Mouse (Mus musculus) intestine, embryonic 14.5 days (tissue): ENCODE results near the gene Ogn. TPM values are rescaled to one million over a fixed set of nuclear protein-coding genes. Genes with fewer than 3 reads are reported as not detected.
"Not testable (repeated sequence)": the region's sequence is repeated elsewhere in the genome, so short reads cannot be mapped to it uniquely, and the experiment has no call there.

ENCODE experiments used
- ATAC-seq: fragments of 200-750 bp; cut with Nextera tagmentation; replicated peaks from 2 replicates; pipeline ENCODE4 v1.8.0; 2017; ENCODE audit warnings: low read depth, moderate number of reproducible peaks, moderate TSS enrichment, moderate library complexity; ENCODE audit not compliant: low FRiP score, low TSS enrichment
- DNase-seq: peaks from one replicate; pipeline ENCODE4 v3.0.0-alpha.2; 2018; ENCODE audit warnings: low spot score
- H3K27ac ChIP-seq: fragments of 300-500 bp; sonication (generic); 2 replicates; pipeline ENCODE4 v1.5.1; 2014; ENCODE audit warnings: low read depth, mild to moderate bottlenecking, control low read depth
- H3K27me3 ChIP-seq: fragments of 300-500 bp; sonication (generic); replicated peaks from 2 replicates; pipeline ENCODE4 v1.6.1; 2014; ENCODE audit warnings: low read length, control low read depth; ENCODE audit not compliant: control insufficient read depth, insufficient read depth
- H3K36me3 ChIP-seq: fragments of 300-500 bp; sonication (generic); 2 replicates; pipeline ENCODE4 v1.6.1; 2014; ENCODE audit warnings: low read length, control low read depth; ENCODE audit not compliant: control insufficient read depth, insufficient read depth
- H3K4me1 ChIP-seq: fragments of 300-500 bp; sonication (generic); replicated peaks from 2 replicates; pipeline ENCODE4 v1.6.1; 2014; ENCODE audit warnings: low read length, control low read depth, mixed read lengths; ENCODE audit not compliant: control insufficient read depth, insufficient read depth
- H3K4me2 ChIP-seq: fragments of 300-500 bp; sonication (generic); 2 replicates; pipeline ENCODE4 v1.6.1; 2014; ENCODE audit warnings: low read length
- H3K4me3 ChIP-seq: fragments of 300-500 bp; sonication (generic); 2 replicates; pipeline ENCODE4 v1.5.1; 2014; ENCODE audit warnings: low read depth, low read length, control low read depth, mixed read lengths
- H3K9ac ChIP-seq: fragments of 300-500 bp; sonication (generic); 2 replicates; pipeline ENCODE4 v1.6.1; 2014; ENCODE audit warnings: mild to moderate bottlenecking, low read length
- H3K9me3 ChIP-seq: fragments of 300-500 bp; sonication (generic); 2 replicates; pipeline ENCODE4 v1.6.1; 2016; ENCODE audit warnings: low read length, control low read depth; ENCODE audit not compliant: control insufficient read depth
- WGBS: fragments of 180-500 bp; shearing (Covaris S2); extraction: QIAGEN DNeasy Blood & Tissue Kit; methylation state at CpG from one replicate; pipeline ENCODE4 v1.1.7; 2014; 5-methylcytosine and 5-hydroxymethylcytosine counted together
- polyA plus RNA-seq: library from polyadenylated mRNA; unstranded; fragments of >200 nt; fragmentation: Nextera tagmentation; extraction: Ambion mirVana; gene quantifications from 2 replicates; pipeline ENCODE4 v1.2.1, GENCODE M21; 2014

The Ogn gene
- polyA plus RNA-seq, 1 experiment from 2014 or later, result 56.9 TPM

- Histone ChIP-seq H3K36me3 (no peaks in the 10 kb centered on the region), H3K4me3 (no peak overlapping the region), H3K27ac (no peak overlapping the region), H3K4me1 (peaks cover 7% of the 10 kb centered on the region), H3K9me3 (no peaks in the 10 kb centered on the region), H3K27me3 (no peaks in the 10 kb centered on the region), H3K9ac (no peak overlapping the region), H3K4me2 (no peak overlapping the region)
- DNase-seq, result no peak
- 75% methylated on average over 8 of the region's 8 CpGs for WGBS
- no peak for ATAC-seq
These were observed 23.4 kb upstream of the Ogn start for GRCm38 (mm10) chr13:49584307-49585005.

GRCm38 (mm10) chr13:49586062-49586461, 21.8 kb upstream of the Ogn start:
- H3K4me2 ChIP-seq, result no peak overlapping the region
- no peaks in the 10 kb centered on the region for H3K27me3 ChIP-seq
- H3K27ac ChIP-seq, result no peak overlapping the region
- H3K36me3 ChIP-seq, result no peaks in the 10 kb centered on the region
- ATAC-seq (no peak), DNase-seq (no peak)
- no peaks in the 10 kb centered on the region for H3K9me3 ChIP-seq
- H3K4me3 ChIP-seq, result no peak overlapping the region
- peaks cover 7% of the 10 kb centered on the region for H3K4me1 ChIP-seq
- no peak overlapping the region for H3K9ac ChIP-seq
- WGBS, result 93% methylated on average over 6 of the region's 6 CpGs

- H3K4me1 ChIP-seq, H3K4me2 ChIP-seq, H3K9ac ChIP-seq, H3K36me3 ChIP-seq, H3K9me3 ChIP-seq, ATAC-seq, H3K27me3 ChIP-seq, H3K27ac ChIP-seq, H3K4me3 ChIP-seq, DNase-seq: not testable (repeated sequence)
- 85% methylated on average over 2 of the region's 2 CpGs for WGBS
These were observed 5.3 kb upstream of the Ogn start for GRCm38 (mm10) chr13:49602541-49602940.

- H3K4me2 ChIP-seq, result no peak overlapping the region
- H3K27me3 ChIP-seq, result no peaks in the 10 kb centered on the region
- DNase-seq (no peak), ATAC-seq (no peak)
- H3K4me1 ChIP-seq, result no peaks in the 10 kb centered on the region
- H3K9me3 ChIP-seq, result no peaks in the 10 kb centered on the region
- H3K27ac ChIP-seq, result no peak overlapping the region
- no peaks in the 10 kb centered on the region for H3K36me3 ChIP-seq
- H3K4me3 ChIP-seq, result no peak overlapping the region
- H3K9ac ChIP-seq, result no peak overlapping the region
These were observed 4.2 kb upstream of the Ogn start for GRCm38 (mm10) chr13:49603603-49604002.

GRCm38 (mm10) chr13:49608589-49609322, 910 bp downstream of the Ogn start:
- ATAC-seq, result no peak
- H3K9ac ChIP-seq, result peak overlapping the region; percentile 38; the same call in 1 of the 2 replicates
- WGBS, result 47% methylated on average over 4 of the region's 4 CpGs

GRCm38 (mm10) chr13:49617021-49617420, 9.2 kb downstream of the Ogn start:
- ATAC-seq (no peak), DNase-seq (no peak)
- 93% methylated on average over 3 of the region's 3 CpGs for WGBS
- Histone ChIP-seq H3K27me3 (no peaks in the 10 kb centered on the region), H3K36me3 (0 out of 2 replicates have a peak, but pooled peaks cover 4% of the 10 kb centered on the region), H3K4me1 (no peaks in the 10 kb centered on the region), H3K4me2 (no peak overlapping the region), H3K9ac (no peak overlapping the region), H3K27ac (no peak overlapping the region), H3K9me3 (no peaks in the 10 kb centered on the region), H3K4me3 (no peak overlapping the region)

More at GRCm38 (mm10) chr13:49608589-49609322, 910 bp downstream of the Ogn start:
- no peak for DNase-seq
- Histone ChIP-seq H3K27me3 (no peaks in the 10 kb centered on the region), H3K4me3 (peak overlapping the region; percentile 29), H3K4me1 (no peaks in the 10 kb centered on the region), H3K36me3 (no peaks in the 10 kb centered on the region), H3K9me3 (no peaks in the 10 kb centered on the region), H3K27ac (no peak overlapping the region; the same call in 1 of the 2 replicates), H3K4me2 (peak overlapping the region; percentile 37)

- Histone ChIP-seq H3K9ac (no peak overlapping the region), H3K36me3 (0 out of 2 replicates have a peak, but pooled peaks cover 4% of the 10 kb centered on the region), H3K4me1 (no peaks in the 10 kb centered on the region), H3K27ac (no peak overlapping the region), H3K4me2 (no peak overlapping the region), H3K9me3 (no peaks in the 10 kb centered on the region), H3K4me3 (no peak overlapping the region), H3K27me3 (no peaks in the 10 kb centered on the region)
- DNase-seq (no peak), ATAC-seq (no peak)
These were observed 10.5 kb downstream of the Ogn start for GRCm38 (mm10) chr13:49618365-49618764.

- Histone ChIP-seq H3K27ac (no peak overlapping the region), H3K9ac (no peak overlapping the region), H3K27me3 (no peaks in the 10 kb centered on the region), H3K4me1 (no peaks in the 10 kb centered on the region), H3K36me3 (0 out of 2 replicates have a peak, but pooled peaks cover 4% of the 10 kb centered on the region), H3K4me3 (no peak overlapping the region), H3K9me3 (no peaks in the 10 kb centered on the region), H3K4me2 (no peak overlapping the region)
- 51% methylated on average over 1 of the region's 1 CpGs for WGBS
- ATAC-seq (no peak), DNase-seq (no peak)
These were observed 15.4 kb downstream of the Ogn start for GRCm38 (mm10) chr13:49623216-49623615.

GRCm38 (mm10) chr13:49628167-49628566, 20.3 kb downstream of the Ogn start:
- no peaks in the 10 kb centered on the region for H3K27me3 ChIP-seq
- no peaks in the 10 kb centered on the region for H3K9me3 ChIP-seq
- no peak overlapping the region for H3K27ac ChIP-seq
- no peak overlapping the region for H3K4me3 ChIP-seq
- no peaks in the 10 kb centered on the region for H3K36me3 ChIP-seq
- no peak overlapping the region for H3K9ac ChIP-seq
- H3K4me2 ChIP-seq, result no peak overlapping the region
- DNase-seq (no peak), ATAC-seq (no peak)
- H3K4me1 ChIP-seq, result no peaks in the 10 kb centered on the region
